Mouse (Mus musculus) inflammation-experienced regulatory T-cells, adult 16 weeks (primary cell): Measurements from ENCODE around the gene Frmpd3. TPM values are rescaled to one million over a fixed set of nuclear protein-coding genes. Genes with fewer than 3 reads are reported as not detected.

Experiments used
- polyA plus RNA-seq: library from polyadenylated mRNA; unstranded; fragments of 100-300 nt; shearing (Covaris generic); gene quantifications from one replicate; pipeline ENCODE4 v1.2.1, GENCODE M21; 2017

The Frmpd3 gene
- polyA plus RNA-seq = not detected

DNA sequence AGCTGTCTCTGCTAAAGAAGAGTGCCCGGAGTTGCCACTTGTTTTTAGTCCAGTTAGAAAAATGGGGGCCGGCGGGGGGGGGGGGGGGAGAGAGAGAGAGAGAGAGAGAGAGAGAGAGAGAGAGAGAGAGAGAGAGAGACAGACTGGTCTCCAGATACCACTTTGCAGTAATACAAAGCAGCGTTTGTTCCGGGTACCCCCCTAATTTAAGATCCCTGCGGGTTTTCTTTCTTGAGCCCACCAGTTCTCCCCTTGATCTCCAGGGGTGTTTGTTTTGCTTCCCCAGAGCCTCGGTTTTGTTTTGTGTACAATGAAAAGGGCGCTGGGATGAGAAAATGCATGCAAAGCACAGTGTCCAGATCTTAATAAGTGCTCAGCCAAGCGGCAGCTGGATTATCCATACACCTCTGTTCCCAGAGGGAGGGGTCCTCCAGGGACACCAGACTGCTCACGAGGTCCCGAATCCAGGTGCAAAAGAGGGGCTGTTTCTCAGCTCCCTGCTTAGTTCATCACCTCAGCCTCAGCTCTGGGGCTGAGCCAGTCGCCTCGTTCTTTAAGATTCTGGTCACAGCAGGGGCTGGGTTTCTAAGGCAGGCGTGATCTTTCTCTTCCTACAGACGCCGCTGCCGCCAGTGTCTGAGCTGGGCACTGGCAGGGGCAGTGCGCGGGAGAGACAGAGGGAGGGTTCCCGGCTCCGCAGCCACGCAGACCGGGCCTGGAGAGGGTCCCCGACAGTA lies at the start of gene Frmpd3:
TSS of gene Frmpd3 (plus strand) at position 608 of the 737 bp plus-strand sequence.

DNA sequence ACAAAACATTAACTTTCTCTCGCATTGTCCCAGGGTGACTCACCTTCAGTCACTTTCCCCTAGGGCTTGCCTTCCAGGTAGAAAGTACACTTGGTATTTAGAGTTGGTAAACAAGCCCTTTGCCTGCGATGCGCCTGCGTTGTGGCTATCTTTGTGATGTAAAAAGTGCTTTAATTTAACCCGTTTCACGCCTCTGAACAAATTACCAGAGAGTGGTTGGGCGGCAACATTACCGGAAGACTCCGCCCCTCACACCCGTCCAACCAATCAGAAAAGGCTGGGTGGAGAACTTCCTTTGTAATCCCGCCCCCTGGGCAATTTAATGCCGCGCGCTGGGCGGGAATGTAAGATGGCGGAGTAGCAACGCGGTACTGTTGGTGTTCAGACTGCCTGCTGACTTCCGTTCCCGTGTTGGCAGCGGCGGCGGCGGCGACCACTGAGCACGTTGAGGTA lies 114.2 kb downstream of the Frmpd3 start, which contains the start of gene Prps1:
TSS of gene Prps1 (plus strand) at position 335 of the 453 bp plus-strand sequence.

Other genes with a start within 250 kb of the Frmpd3 start
- gene Prps1, start 114.3 kb downstream of the Frmpd3 start, polyA plus RNA-seq = 81.0 TPM